Mouse (Mus musculus) testis, adult 2 months (tissue): ENCODE results near the gene Spindoc.

ENCODE experiments used
- CTCF ChIP-seq: fragments of 200-500 bp; IDR thresholded peaks from 2 replicates; pipeline ENCODE4 v1.5.1; 2012; ENCODE audit warnings: low read depth, mild to moderate bottlenecking, inconsistent platforms, low read length, moderate library complexity; ENCODE audit not compliant: control insufficient read depth, insufficient read depth, insufficient replicate concordance
- POLR2A ChIP-seq: fragments of 200-500 bp; IDR thresholded peaks from 2 replicates; pipeline ENCODE4 v1.6.1; 2012; ENCODE audit warnings: low read depth, mild to moderate bottlenecking, inconsistent platforms, low read length, moderate library complexity; ENCODE audit not compliant: control insufficient read depth

GRCm38 (mm10) chr19:7334049-7334448 lies 48.7 kb downstream of the Spindoc start:
- no peak for TF ChIP-seq CTCF
- no peak for TF ChIP-seq POLR2A
